Mouse (Mus musculus): ENCODE measurements around the gene Map2k6.

DNA sequence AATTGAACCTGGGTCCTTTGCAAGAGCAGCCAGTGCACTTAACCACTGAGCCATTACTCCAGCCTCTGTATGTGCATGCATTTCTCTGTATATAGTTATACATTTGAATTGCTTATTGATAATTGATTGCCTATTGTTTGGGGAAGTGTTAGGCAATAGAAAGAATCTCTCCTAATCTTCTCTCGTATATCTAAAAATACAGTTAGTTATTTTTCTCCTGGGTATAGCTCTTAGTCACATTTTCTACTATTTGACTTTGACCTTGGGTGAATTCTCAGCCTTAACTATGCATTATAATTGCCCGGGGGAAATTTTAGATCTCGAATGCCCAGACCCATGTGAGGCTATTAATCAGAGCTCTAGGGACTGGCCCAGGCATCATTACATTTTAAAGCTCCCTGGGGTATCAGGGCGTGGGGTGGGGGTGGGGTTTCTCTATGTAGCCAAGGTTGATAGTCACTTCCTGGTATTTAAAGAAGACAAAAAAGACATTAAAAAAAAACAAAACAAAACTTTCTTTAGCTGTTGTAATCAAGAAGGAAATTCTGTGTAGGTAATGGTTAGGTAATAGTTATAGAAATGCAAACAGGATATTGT is 39.9 kb downstream of the Map2k6 start:
- TF ChIP-seq POLR2A (IDR thresholded peaks at IDR 0.05; ENCODE audit: control insufficient read depth in 1 of 2, insufficient read depth in 1 of 2, low read depth in 1 of 2, low read length in 2 of 2, poor library complexity in 1 of 2) = no peak
- TF ChIP-seq EP300 (IDR thresholded peaks at IDR 0.05; ENCODE audit: low read depth in 1 of 2, low read length in 2 of 2) = no peak
- TF ChIP-seq USF1 (IDR thresholded peaks at IDR 0.05; ENCODE audit: low read depth, low read length) = no peak
- no peak for TF ChIP-seq CTCF (IDR thresholded peaks at IDR 0.05 in 2 of 3, conservative IDR thresholded peaks at IDR 0.05 in 1 of 3; ENCODE audit: control insufficient read depth in 1 of 3, insufficient read depth in 1 of 3, low read depth in 2 of 3, low read length in 3 of 3, poor library complexity in 1 of 3, severe bottlenecking in 1 of 3)
- TF ChIP-seq KAT2A (conservative IDR thresholded peaks at IDR 0.05; ENCODE audit: low read depth, low read length) = no peak
- TF ChIP-seq USF2 (IDR thresholded peaks at IDR 0.05; ENCODE audit: borderline replicate concordance in 1 of 2, insufficient read depth in 1 of 2, low read depth in 1 of 2, low read length in 2 of 2) = no peak
- TF ChIP-seq JUND (IDR thresholded peaks at IDR 0.05; ENCODE audit: low read depth, low read length) = no peak

All from MEL (cell line).